Mouse (Mus musculus) testis, adult 2 months (tissue): Measurements from ENCODE around the gene Sdk2.

Source experiments
- CTCF ChIP-seq: fragments of 200-500 bp; IDR thresholded peaks from 2 replicates; pipeline ENCODE4 v1.5.1; 2012; ENCODE audit warnings: low read depth, mild to moderate bottlenecking, inconsistent platforms, low read length, moderate library complexity; ENCODE audit not compliant: control insufficient read depth, insufficient read depth, insufficient replicate concordance
- POLR2A ChIP-seq: fragments of 200-500 bp; IDR thresholded peaks from 2 replicates; pipeline ENCODE4 v1.6.1; 2012; ENCODE audit warnings: low read depth, mild to moderate bottlenecking, inconsistent platforms, low read length, moderate library complexity; ENCODE audit not compliant: control insufficient read depth

GRCm38 (mm10) chr11:113778733-113779679 is 287.8 kb downstream of the Sdk2 start:
- TF ChIP-seq CTCF (no peak), POLR2A (no peak)
